Mouse (Mus musculus): ENCODE data around the gene Irf7. TPM values are rescaled to one million over a fixed set of nuclear protein-coding genes. Genes with fewer than 3 reads are reported as not detected.

Irf7 gene
- total and polyA plus RNA-seq, 2 experiments from 2014 or later = 7.5 to 10.0 TPM

GRCm38 (mm10) chr7:141270631-141271030 lies 4.3 kb upstream of the Irf7 start:
- Histone ChIP-seq H3K36me3 (replicated peaks; ENCODE audit: control insufficient read depth, insufficient read depth, low read length) (no peaks in the 10 kb centered on the region), H3K9me3 (replicated peaks; ENCODE audit: control insufficient read depth, low read length) (no peaks in the 10 kb centered on the region), H3K27me3 (ENCODE audit: control insufficient read depth, insufficient read depth, low read length) (no peaks in the 10 kb centered on the region), H3K4me3 (ENCODE audit: low read depth, low read length) (no peak overlapping the region), H3K27ac (ENCODE audit: low read depth) (no peak overlapping the region), H3K4me1 (ENCODE audit: control insufficient read depth, insufficient read depth) (peaks cover 4% of the 10 kb centered on the region; the same call in 1 of the 2 replicates), H3K4me2 (ENCODE audit: low read depth, low read length) (no peak overlapping the region), H3K9ac (replicated peaks; ENCODE audit: low read depth, low read length) (no peak overlapping the region)
- no peak for ATAC-seq (ENCODE audit: insufficient read depth, low read depth)
- no peak for TF ChIP-seq EP300 (IDR thresholded peaks at IDR 0.05; ENCODE audit: low read depth)
- no peak for TF ChIP-seq CTCF (IDR thresholded peaks at IDR 0.05; ENCODE audit: low read depth)
- no peak for DNase-seq (ENCODE audit: low spot score)
- 85% methylated on average over 3 of the region's 3 CpGs for WGBS

GRCm38 (mm10) chr7:141269273-141269545 lies 2.9 kb upstream of the Irf7 start:
- peaks cover 9% of the 10 kb centered on the region for H3K4me1 ChIP-seq (ENCODE audit: control insufficient read depth, insufficient read depth)
- no peaks in the 10 kb centered on the region for H3K27me3 ChIP-seq (ENCODE audit: control insufficient read depth, insufficient read depth, low read length)
- H3K9ac ChIP-seq (replicated peaks; ENCODE audit: low read depth, low read length) = no peak overlapping the region
- H3K9me3 ChIP-seq (replicated peaks; ENCODE audit: control insufficient read depth, low read length) = no peaks in the 10 kb centered on the region
- H3K36me3 ChIP-seq (replicated peaks; ENCODE audit: control insufficient read depth, insufficient read depth, low read length) = no peaks in the 10 kb centered on the region
- no peak for DNase-seq (ENCODE audit: low spot score)
- no peak for TF ChIP-seq CTCF (IDR thresholded peaks at IDR 0.05; ENCODE audit: low read depth)
- no peak for TF ChIP-seq EP300 (IDR thresholded peaks at IDR 0.05; ENCODE audit: low read depth)
- no peak for ATAC-seq (ENCODE audit: insufficient read depth, low read depth)
- 62% methylated on average over 14 of the region's 14 CpGs for WGBS
- peak overlapping the region; percentile 41 for H3K4me2 ChIP-seq (ENCODE audit: low read depth, low read length)
- no peak overlapping the region for H3K4me3 ChIP-seq (ENCODE audit: low read depth, low read length)
- H3K27ac ChIP-seq (ENCODE audit: low read depth) = no peak overlapping the region

GRCm38 (mm10) chr7:141268466-141269272 lies 2.4 kb upstream of the Irf7 start:
- no peak for ATAC-seq (ENCODE audit: insufficient read depth, low read depth)
- Histone ChIP-seq H3K9ac (replicated peaks; ENCODE audit: low read depth, low read length) (no peak overlapping the region), H3K4me3 (ENCODE audit: low read depth, low read length) (no peak overlapping the region), H3K27me3 (ENCODE audit: control insufficient read depth, insufficient read depth, low read length) (no peaks in the 10 kb centered on the region), H3K4me1 (ENCODE audit: control insufficient read depth, insufficient read depth) (peaks cover 9% of the 10 kb centered on the region), H3K4me2 (ENCODE audit: low read depth, low read length) (peak overlapping the region; percentile 41), H3K36me3 (replicated peaks; ENCODE audit: control insufficient read depth, insufficient read depth, low read length) (peaks cover 5% of the 10 kb centered on the region; the same call in 1 of the 2 replicates), H3K9me3 (replicated peaks; ENCODE audit: control insufficient read depth, low read length) (no peaks in the 10 kb centered on the region), H3K27ac (ENCODE audit: low read depth) (no peak overlapping the region)
- WGBS = 56% methylated on average over 24 of the region's 24 CpGs
- no peak for DNase-seq (ENCODE audit: low spot score)
- no peak for TF ChIP-seq CTCF (IDR thresholded peaks at IDR 0.05; ENCODE audit: low read depth)
- TF ChIP-seq EP300 (IDR thresholded peaks at IDR 0.05; ENCODE audit: low read depth) = no peak

DNA sequence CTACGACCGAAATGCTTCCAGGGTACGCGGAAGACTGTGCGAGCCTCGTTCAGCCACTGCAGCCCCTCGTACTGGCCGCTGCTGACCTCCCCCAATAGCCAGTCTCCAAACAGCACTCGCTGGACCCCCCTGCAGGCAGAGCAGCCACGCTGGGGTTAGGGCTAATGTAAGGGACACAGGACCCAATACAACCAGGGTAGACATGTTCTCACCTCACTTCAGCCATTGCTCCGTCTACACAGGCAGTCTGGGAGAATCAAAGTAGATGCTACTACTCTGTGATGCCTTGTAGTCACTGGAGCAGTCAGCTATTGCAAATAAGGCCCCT lies 906 bp downstream of the Irf7 start:
- 36% methylated on average over 11 of the region's 11 CpGs for WGBS
- H3K27ac ChIP-seq (ENCODE audit: low read depth) = no peak overlapping the region
- DNase-seq (ENCODE audit: low spot score) (no peak), ATAC-seq (ENCODE audit: insufficient read depth, low read depth) (0 out of 2 replicates have a peak, but pooled peaks have one; percentile 7)
- H3K4me3 ChIP-seq (ENCODE audit: low read depth, low read length) = peak overlapping the region; percentile 67
- no peaks in the 10 kb centered on the region for H3K9me3 ChIP-seq (replicated peaks; ENCODE audit: control insufficient read depth, low read length)
- peaks cover 9% of the 10 kb centered on the region for H3K4me1 ChIP-seq (ENCODE audit: control insufficient read depth, insufficient read depth)
- H3K27me3 ChIP-seq (ENCODE audit: control insufficient read depth, insufficient read depth, low read length) = no peaks in the 10 kb centered on the region
- no peak overlapping the region for H3K9ac ChIP-seq (replicated peaks; ENCODE audit: low read depth, low read length)
- peaks cover 37% of the 10 kb centered on the region for H3K36me3 ChIP-seq (replicated peaks; ENCODE audit: control insufficient read depth, insufficient read depth, low read length)
- H3K4me2 ChIP-seq (ENCODE audit: low read depth, low read length) = peak overlapping the region; percentile 63
- no peak for TF ChIP-seq EP300 (IDR thresholded peaks at IDR 0.05; ENCODE audit: low read depth)
- TF ChIP-seq CTCF (IDR thresholded peaks at IDR 0.05; ENCODE audit: low read depth) = no peak

DNA sequence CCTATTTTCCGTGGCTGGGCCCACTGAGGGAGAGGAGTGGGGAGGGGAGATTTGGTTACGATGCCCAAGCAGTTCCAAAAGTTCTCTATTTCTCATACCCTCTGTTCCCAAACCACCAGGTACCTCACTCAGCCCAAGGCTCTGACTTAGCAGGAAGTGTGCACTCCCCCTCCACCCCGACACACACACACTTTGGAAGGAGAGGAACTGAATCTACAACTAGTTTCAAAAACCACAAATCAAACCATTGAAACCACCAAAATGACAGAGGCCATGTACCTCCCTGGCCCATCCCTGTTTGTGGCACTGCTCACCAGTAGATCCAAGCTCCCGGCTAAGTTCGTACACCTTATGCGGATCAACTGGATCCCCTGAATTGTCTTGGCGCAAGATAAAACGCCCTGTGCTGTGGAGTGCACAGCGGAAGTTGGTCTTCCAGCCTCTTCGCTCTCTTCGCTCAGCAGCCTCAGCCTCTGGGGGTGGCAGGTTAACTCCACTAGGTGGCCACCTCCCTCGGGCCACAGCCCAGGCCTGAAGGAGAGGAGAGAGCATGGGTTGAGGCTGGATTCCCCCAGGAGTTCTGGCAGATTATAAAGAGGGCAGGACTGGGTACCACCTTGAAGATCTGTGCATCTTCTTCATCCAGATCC lies 1.4 kb downstream of the Irf7 start:
- peaks cover 9% of the 10 kb centered on the region for H3K4me1 ChIP-seq (ENCODE audit: control insufficient read depth, insufficient read depth)
- DNase-seq (ENCODE audit: low spot score) = peak; percentile 41
- H3K36me3 ChIP-seq (replicated peaks; ENCODE audit: control insufficient read depth, insufficient read depth, low read length) = peaks cover 42% of the 10 kb centered on the region
- TF ChIP-seq CTCF (IDR thresholded peaks at IDR 0.05; ENCODE audit: low read depth) (peak; percentile 67), EP300 (IDR thresholded peaks at IDR 0.05; ENCODE audit: low read depth) (no peak)
- peak; percentile 65 for ATAC-seq (ENCODE audit: insufficient read depth, low read depth)
- H3K27me3 ChIP-seq (ENCODE audit: control insufficient read depth, insufficient read depth, low read length) = no peaks in the 10 kb centered on the region
- no peaks in the 10 kb centered on the region for H3K9me3 ChIP-seq (replicated peaks; ENCODE audit: control insufficient read depth, low read length)
- WGBS = 30% methylated on average over 12 of the region's 12 CpGs
- no peak overlapping the region for H3K27ac ChIP-seq (ENCODE audit: low read depth)
- no peak overlapping the region for H3K9ac ChIP-seq (replicated peaks; ENCODE audit: low read depth, low read length)
- peak overlapping the region; percentile 63 for H3K4me2 ChIP-seq (ENCODE audit: low read depth, low read length)
- peak overlapping the region; percentile 67 for H3K4me3 ChIP-seq (ENCODE audit: low read depth, low read length)

Measured in heart, postnatal 0 days (tissue).